Mouse (Mus musculus) kidney, adult 9 months (tissue): ENCODE measurements around the gene Gm26602.
A peak's percentile ranks its signal among the peaks of the same experiment; 100 is the strongest.
"Not testable (repeated sequence)": the region's sequence is repeated elsewhere in the genome, so short reads cannot be mapped to it uniquely, and the experiment has no call there.

ENCODE experiments used
- DNase-seq: peaks from one replicate; pipeline ENCODE4 v3.0.0; 2022

Gene Gm26602

GRCm38 (mm10) chr10:79910556-79910955 is at the start of gene Gm26602:
Gene Gm26602 (plus strand): TSS chr10:79910856.
- DNase-seq, result no peak

- peak; percentile 76 for DNase-seq
Observed at GRCm38 (mm10) chr10:79861230-79862048, 49.2 kb upstream of the Gm26602 start.

- DNase-seq, result peak; percentile 14
Observed at GRCm38 (mm10) chr10:79862049-79862788, 48.4 kb upstream of the Gm26602 start.

- DNase-seq, result peak; percentile 35
Observed at GRCm38 (mm10) chr10:79862925-79863324, 47.7 kb upstream of the Gm26602 start.

- peak; percentile 32 for DNase-seq
Observed at GRCm38 (mm10) chr10:79864351-79865188, 46.1 kb upstream of the Gm26602 start.

- peak; percentile 17 for DNase-seq
Observed at GRCm38 (mm10) chr10:79865189-79865601, 45.5 kb upstream of the Gm26602 start.

- DNase-seq, result peak; percentile 73
Observed at GRCm38 (mm10) chr10:79865801-79866295, 44.8 kb upstream of the Gm26602 start.

GRCm38 (mm10) chr10:79866601-79867000 is 44.1 kb upstream of the Gm26602 start:
- DNase-seq, result no peak

GRCm38 (mm10) chr10:79871845-79872244 is 38.8 kb upstream of the Gm26602 start:
- no peak for DNase-seq

GRCm38 (mm10) chr10:79872862-79873261 is 37.8 kb upstream of the Gm26602 start:
- DNase-seq, result no peak

- DNase-seq, result no peak
Observed at GRCm38 (mm10) chr10:79873313-79873712, 37.3 kb upstream of the Gm26602 start.

GRCm38 (mm10) chr10:79873715-79874289 is 36.9 kb upstream of the Gm26602 start:
- DNase-seq, result no peak

GRCm38 (mm10) chr10:79874290-79874862 is 36.3 kb upstream of the Gm26602 start, which contains the start of the genes Prtn3 and Plppr3:
Gene Prtn3 (plus strand): TSS chr10:79874476.
Gene Plppr3 (minus strand): TSS chr10:79874634.
- no peak for DNase-seq

- DNase-seq, result no peak
Observed at GRCm38 (mm10) chr10:79877174-79877573, 33.5 kb upstream of the Gm26602 start.

GRCm38 (mm10) chr10:79877757-79878156 is 32.9 kb upstream of the Gm26602 start:
- DNase-seq, result peak; percentile 74

- no peak for DNase-seq
Observed at GRCm38 (mm10) chr10:79879527-79879926, 31.1 kb upstream of the Gm26602 start.

- DNase-seq, result no peak
Observed at GRCm38 (mm10) chr10:79880721-79881120, 29.9 kb upstream of the Gm26602 start.

GRCm38 (mm10) chr10:79881981-79882380 is 28.7 kb upstream of the Gm26602 start:
- DNase-seq, result no peak

GRCm38 (mm10) chr10:79883297-79884084 is 27.2 kb upstream of the Gm26602 start:
- peak; percentile 90 for DNase-seq

- peak; percentile 90 for DNase-seq
Observed at GRCm38 (mm10) chr10:79884446-79884845, 26.2 kb upstream of the Gm26602 start.

GRCm38 (mm10) chr10:79884938-79885337 is 25.7 kb upstream of the Gm26602 start:
- not testable (repeated sequence) for DNase-seq
